34 mouse cellular contexts compared by ENCODE assay signal in genomic region chr11:100949540-100949939, GRCm38 (mm10). TPM values are rescaled to one million over a fixed set of nuclear protein-coding genes. Genes with fewer than 3 reads are reported as not detected.
DNase-seq lines count a peak whose midpoint lies in the region; ATAC-seq and TF ChIP-seq lines count a peak whose summit lies in the region.
"Had no signal": no experiment of that assay in that cellular context is flagged by ENCODE, and none has a peak within 500 bp of the region (broad histone marks: within the 10 kb centered on the region; RNA-seq: fewer than 3 reads in every experiment).

No protein-coding gene starts in this region.

- H3K9ac ChIP-seq in heart, postnatal 0 days (replicated peaks; ENCODE audit: low read depth, low read length) = no peak overlapping the region
- no peak overlapping the region for H3K9ac ChIP-seq in midbrain, embryonic 11.5 days (ENCODE audit: low read length)
- H3K9ac ChIP-seq in midbrain, embryonic 16.5 days (ENCODE audit: low read depth, low read length) = no peak overlapping the region
- no peak overlapping the region for H3K9ac ChIP-seq in stomach, postnatal 0 days (ENCODE audit: low read length)
- H3K9ac ChIP-seq: embryonic facial prominence, embryonic 15.5 days; forebrain, embryonic 12.5 days; heart, embryonic 12.5 days; kidney, embryonic 15.5 days; limb, embryonic 12.5 days; stomach, embryonic 15.5 days had no signal

- TF ChIP-seq CTCF in heart, postnatal 0 days (IDR thresholded peaks at IDR 0.05; ENCODE audit: low read depth) = peak; percentile 17
- peak; percentile 12 for TF ChIP-seq CTCF in left cerebral cortex, adult 2 months (IDR thresholded peaks at IDR 0.05)
- peak; percentile 58 for TF ChIP-seq CTCF in stomach, postnatal 0 days (IDR thresholded peaks at IDR 0.05; ENCODE audit: low read depth)

- no peak overlapping the region for H3K4me2 ChIP-seq in heart, postnatal 0 days (ENCODE audit: low read depth, low read length)
- no peak overlapping the region for H3K4me2 ChIP-seq in midbrain, embryonic 11.5 days
- H3K4me2 ChIP-seq in midbrain, embryonic 16.5 days (ENCODE audit: low read length) = no peak overlapping the region
- no peak overlapping the region for H3K4me2 ChIP-seq in stomach, postnatal 0 days (replicated peaks; ENCODE audit: low read depth)
- H3K4me2 ChIP-seq: embryonic facial prominence, embryonic 15.5 days; forebrain, embryonic 12.5 days; heart, embryonic 12.5 days; kidney, embryonic 15.5 days; limb, embryonic 12.5 days; stomach, embryonic 15.5 days had no signal

- intact Hi-C loops in heart, postnatal 14 days (cut with DNase I) = no loop called here
- intact Hi-C loops in left cerebral cortex, adult 2 months (cut with DNase I) = no loop called here

- no peaks in the 10 kb centered on the region for H3K36me3 ChIP-seq in heart, postnatal 0 days (replicated peaks; ENCODE audit: control insufficient read depth, insufficient read depth, low read length)
- H3K36me3 ChIP-seq in midbrain, embryonic 11.5 days (ENCODE audit: control insufficient read depth, insufficient read depth, low read length) = no peaks in the 10 kb centered on the region
- no peaks in the 10 kb centered on the region for H3K36me3 ChIP-seq in midbrain, embryonic 16.5 days (ENCODE audit: control insufficient read depth, insufficient read depth, low read length)
- no peaks in the 10 kb centered on the region for H3K36me3 ChIP-seq in stomach, postnatal 0 days (ENCODE audit: control insufficient read depth, insufficient read depth, low read length)
- H3K36me3 ChIP-seq: embryonic facial prominence, embryonic 10.5 days; embryonic facial prominence, embryonic 15.5 days; forebrain, embryonic 12.5 days; hindbrain, embryonic 10.5 days; kidney, embryonic 15.5 days; limb, embryonic 12.5 days; stomach, embryonic 15.5 days had no signal

- DNase-seq in heart, postnatal 0 days (ENCODE audit: low spot score) = no peak
- DNase-seq in heart, postnatal 14 days = no peak
- no peak for DNase-seq in left cerebral cortex, adult 2 months (ENCODE audit: extremely low spot score in 1 of 2, low spot score in 2 of 2)
- DNase-seq in left cerebral cortex, adult 18-20 months (ENCODE audit: low spot score in 2 of 2) = no peak
- peak; percentile 4 for DNase-seq in midbrain, embryonic 11.5 days (ENCODE audit: low spot score, missing footprints)
- DNase-seq in stomach, postnatal 0 days (ENCODE audit: low spot score) = no peak
- no peak for DNase-seq in testis, postnatal 14 days (ENCODE audit: low spot score)
- DNase-seq: adrenal gland, adult 2 months; cerebellum, adult 2 months; cerebellum, postnatal 14 days; gastrocnemius, postnatal 25 days; heart, adult 11 months; heart, postnatal 10 days; kidney, adult 11 months; kidney, postnatal 36 days; layer of hippocampus, postnatal 36 days; lung, adult 2 months; lung, postnatal 36 days; midbrain, embryonic 14.5 days; right cerebral cortex, postnatal 25 days; thymus, adult 18-20 months; thymus, postnatal 25 days had no signal

- H3K4me3 ChIP-seq in heart, postnatal 0 days (ENCODE audit: low read depth, low read length) = no peak overlapping the region
- H3K4me3 ChIP-seq in left cerebral cortex, adult 2 months = no peak overlapping the region
- H3K4me3 ChIP-seq in midbrain, embryonic 11.5 days (ENCODE audit: low read depth, low read length) = no peak overlapping the region
- no peak overlapping the region for H3K4me3 ChIP-seq in midbrain, embryonic 16.5 days (ENCODE audit: low read depth, low read length)
- H3K4me3 ChIP-seq in stomach, postnatal 0 days (ENCODE audit: low read depth, low read length) = no peak overlapping the region
- H3K4me3 ChIP-seq: embryonic facial prominence, embryonic 10.5 days; embryonic facial prominence, embryonic 15.5 days; forebrain, embryonic 12.5 days; heart, embryonic 12.5 days; hindbrain, embryonic 10.5 days; kidney, embryonic 15.5 days; limb, embryonic 12.5 days; megakaryocyte, embryonic 14.5 days; stomach, embryonic 15.5 days had no signal

- 97% methylated on average over 1 of the region's 1 CpGs for WGBS in heart, postnatal 0 days
- WGBS in midbrain, embryonic 11.5 days = 94% methylated on average over 1 of the region's 1 CpGs
- WGBS in midbrain, embryonic 16.5 days = 96% methylated on average over 1 of the region's 1 CpGs
- 96% methylated on average over 1 of the region's 1 CpGs for WGBS in stomach, postnatal 0 days

- peaks cover 6% of the 10 kb centered on the region; the same call in 1 of the 2 replicates for H3K9me3 ChIP-seq in heart, postnatal 0 days (replicated peaks; ENCODE audit: control insufficient read depth, low read length)
- H3K9me3 ChIP-seq in midbrain, embryonic 11.5 days (ENCODE audit: control insufficient read depth, low read length) = no peaks in the 10 kb centered on the region
- peaks cover 5% of the 10 kb centered on the region for H3K9me3 ChIP-seq in midbrain, embryonic 16.5 days (replicated peaks; ENCODE audit: control insufficient read depth, low read length, poor library complexity, severe bottlenecking)
- H3K9me3 ChIP-seq in stomach, postnatal 0 days (ENCODE audit: control insufficient read depth, low read length) = no peaks in the 10 kb centered on the region
- H3K9me3 ChIP-seq: embryonic facial prominence, embryonic 10.5 days; embryonic facial prominence, embryonic 15.5 days; forebrain, embryonic 12.5 days; heart, embryonic 12.5 days; hindbrain, embryonic 10.5 days; stomach, embryonic 15.5 days had no signal

- no peak for ATAC-seq in heart, postnatal 0 days (ENCODE audit: insufficient read depth, low read depth)
- ATAC-seq in midbrain, embryonic 11.5 days (ENCODE audit: low FRiP score) = no peak
- ATAC-seq in midbrain, embryonic 16.5 days = no peak
- no peak for ATAC-seq in stomach, postnatal 0 days (ENCODE audit: low FRiP score, low TSS enrichment)
- ATAC-seq: activated CD4-positive, CD25-positive, alpha-beta regulatory T cell, adult 4 months; hindbrain, embryonic 16.5 days had no signal

- no peak overlapping the region for H3K27ac ChIP-seq in heart, postnatal 0 days (ENCODE audit: low read depth)
- no peak overlapping the region for H3K27ac ChIP-seq in left cerebral cortex, adult 2 months
- no peak overlapping the region for H3K27ac ChIP-seq in midbrain, embryonic 11.5 days (ENCODE audit: low read depth, low read length)
- H3K27ac ChIP-seq in midbrain, embryonic 16.5 days (ENCODE audit: low read length) = no peak overlapping the region
- no peak overlapping the region for H3K27ac ChIP-seq in stomach, postnatal 0 days (replicated peaks)
- H3K27ac ChIP-seq: embryonic facial prominence, embryonic 10.5 days; embryonic facial prominence, embryonic 15.5 days; forebrain, embryonic 12.5 days; hindbrain, embryonic 10.5 days; kidney, embryonic 15.5 days; limb, embryonic 12.5 days; stomach, embryonic 15.5 days had no signal

- no peak for TF ChIP-seq EP300 in heart, postnatal 0 days (IDR thresholded peaks at IDR 0.05; ENCODE audit: low read depth)
- no peak for TF ChIP-seq EP300 in stomach, postnatal 0 days (optimal IDR thresholded peaks at IDR 0.05)

- H3K4me1 ChIP-seq in heart, postnatal 0 days (ENCODE audit: control insufficient read depth, insufficient read depth) = peaks cover 12% of the 10 kb centered on the region
- H3K4me1 ChIP-seq in midbrain, embryonic 11.5 days (ENCODE audit: control insufficient read depth, insufficient read depth, low read length) = no peaks in the 10 kb centered on the region
- H3K4me1 ChIP-seq in midbrain, embryonic 16.5 days (ENCODE audit: control insufficient read depth, insufficient read depth, low read length) = no peaks in the 10 kb centered on the region
- H3K4me1 ChIP-seq in stomach, postnatal 0 days (replicated peaks; ENCODE audit: control insufficient read depth, insufficient read depth) = no peaks in the 10 kb centered on the region
- H3K4me1 ChIP-seq: embryonic facial prominence, embryonic 10.5 days; hindbrain, embryonic 10.5 days; limb, embryonic 12.5 days had no signal

- no peaks in the 10 kb centered on the region for H3K27me3 ChIP-seq in heart, postnatal 0 days (ENCODE audit: control insufficient read depth, insufficient read depth, low read length)
- no peaks in the 10 kb centered on the region for H3K27me3 ChIP-seq in midbrain, embryonic 11.5 days (ENCODE audit: control insufficient read depth, insufficient read depth, low read length)
- no peaks in the 10 kb centered on the region for H3K27me3 ChIP-seq in midbrain, embryonic 16.5 days (ENCODE audit: control insufficient read depth, insufficient read depth, low read depth, low read length)
- H3K27me3 ChIP-seq in stomach, postnatal 0 days (ENCODE audit: control insufficient read depth, insufficient read depth, low read length) = no peaks in the 10 kb centered on the region
- H3K27me3 ChIP-seq: embryonic facial prominence, embryonic 15.5 days; heart, embryonic 12.5 days; kidney, embryonic 15.5 days; megakaryocyte, embryonic 14.5 days; stomach, embryonic 15.5 days had no signal

RNA-seq across cellular contexts. Expression of gene Stat3, which starts 10.2 kb away (rescaled TPM):
- total RNA-seq in heart, postnatal 0 days (2014; rRNA removed; ENCODE audit: low replicate concordance) = 105 and 128 TPM in 2 replicates
- polyA plus RNA-seq in heart, postnatal 0 days (2015; fragmentation: Nextera tagmentation; extraction: Ambion mirVana) = 53.5 and 65.7 TPM in 2 replicates
- total RNA-seq in heart, postnatal 14 days (2021) = 100 to 1,000 TPM; 103 to 107 TPM
- 10 to 100 TPM; 35.7 to 40.9 TPM for total RNA-seq in left cerebral cortex, adult 2 months (2021)
- 10 to 100 TPM; 38.8 to 46.7 TPM for total RNA-seq in left cerebral cortex, adult 18-20 months (2021)
- 22.8 and 24.0 TPM in 2 replicates for polyA plus RNA-seq in midbrain, embryonic 11.5 days (2014; fragmentation: Nextera tagmentation; extraction: Ambion mirVana)
- 37.3 and 39.0 TPM in 2 replicates for polyA plus RNA-seq in midbrain, embryonic 16.5 days (2015; fragmentation: Nextera tagmentation; extraction: Ambion mirVana)
- 47.7 and 55.1 TPM in 2 replicates for polyA plus RNA-seq in stomach, postnatal 0 days (2015; fragmentation: Nextera tagmentation; extraction: Ambion mirVana)

RNA-seq across cellular contexts. Expression of gene Cavin1, which starts 21.1 kb away (rescaled TPM):
- total RNA-seq in heart, postnatal 0 days (2014; rRNA removed; ENCODE audit: low replicate concordance) = 274 and 305 TPM in 2 replicates
- polyA plus RNA-seq in heart, postnatal 0 days (2015; fragmentation: Nextera tagmentation; extraction: Ambion mirVana) = 401 and 442 TPM in 2 replicates
- total RNA-seq in heart, postnatal 14 days (2021) = 100 to 1,000 TPM; 336 to 338 TPM
- 10 to 100 TPM; 19.2 to 22.2 TPM for total RNA-seq in left cerebral cortex, adult 2 months (2021)
- 10 to 100 TPM; 22.7 to 24.9 TPM for total RNA-seq in left cerebral cortex, adult 18-20 months (2021)
- 12.5 and 14.8 TPM in 2 replicates for polyA plus RNA-seq in midbrain, embryonic 11.5 days (2014; fragmentation: Nextera tagmentation; extraction: Ambion mirVana)
- polyA plus RNA-seq in midbrain, embryonic 16.5 days (2015; fragmentation: Nextera tagmentation; extraction: Ambion mirVana) = 40.0 TPM in 2 replicates
- polyA plus RNA-seq in stomach, postnatal 0 days (2015; fragmentation: Nextera tagmentation; extraction: Ambion mirVana) = 313 and 331 TPM in 2 replicates

RNA-seq across cellular contexts. Expression of gene Atp6v0a1, which starts 59.7 kb away (rescaled TPM):
- total RNA-seq in heart, postnatal 0 days (2014; rRNA removed; ENCODE audit: low replicate concordance) = 57.0 and 57.1 TPM in 2 replicates
- polyA plus RNA-seq in heart, postnatal 0 days (2015; fragmentation: Nextera tagmentation; extraction: Ambion mirVana) = 49.2 and 50.3 TPM in 2 replicates
- 10 to 100 TPM; 89.3 to 90.2 TPM for total RNA-seq in heart, postnatal 14 days (2021)
- 100 to 1,000 TPM; 442 to 461 TPM for total RNA-seq in left cerebral cortex, adult 2 months (2021)
- total RNA-seq in left cerebral cortex, adult 18-20 months (2021) = 100 to 1,000 TPM; 423 to 445 TPM
- polyA plus RNA-seq in midbrain, embryonic 11.5 days (2014; fragmentation: Nextera tagmentation; extraction: Ambion mirVana) = 42.5 and 45.9 TPM in 2 replicates
- 155 and 172 TPM in 2 replicates for polyA plus RNA-seq in midbrain, embryonic 16.5 days (2015; fragmentation: Nextera tagmentation; extraction: Ambion mirVana)
- polyA plus RNA-seq in stomach, postnatal 0 days (2015; fragmentation: Nextera tagmentation; extraction: Ambion mirVana) = 44.8 and 45.5 TPM in 2 replicates

Comparison
In these comparisons a context has a peak if more than half of its experiments do, and no peak if none do; other contexts are left out.
1. RNA of gene Cavin1, which starts 21.1 kb away (total RNA-seq): 336 to 338 TPM in heart, postnatal 14 days and 274 to 305 TPM in heart, postnatal 0 days; 22.7 to 24.9 TPM in left cerebral cortex, adult 18-20 months and 19.2 to 22.2 TPM in left cerebral cortex, adult 2 months; every median in the first group is over 10 times any median in the second.
2. Peak in every context shown above with its lines, with median percentiles within 50 percentile points of each other: CTCF ChIP-seq.